Mouse (Mus musculus): ENCODE measurements around the gene Mrpl20.
A peak's percentile ranks its signal among the peaks of the same experiment; 100 is the strongest.

Gene Mrpl20

DNA sequence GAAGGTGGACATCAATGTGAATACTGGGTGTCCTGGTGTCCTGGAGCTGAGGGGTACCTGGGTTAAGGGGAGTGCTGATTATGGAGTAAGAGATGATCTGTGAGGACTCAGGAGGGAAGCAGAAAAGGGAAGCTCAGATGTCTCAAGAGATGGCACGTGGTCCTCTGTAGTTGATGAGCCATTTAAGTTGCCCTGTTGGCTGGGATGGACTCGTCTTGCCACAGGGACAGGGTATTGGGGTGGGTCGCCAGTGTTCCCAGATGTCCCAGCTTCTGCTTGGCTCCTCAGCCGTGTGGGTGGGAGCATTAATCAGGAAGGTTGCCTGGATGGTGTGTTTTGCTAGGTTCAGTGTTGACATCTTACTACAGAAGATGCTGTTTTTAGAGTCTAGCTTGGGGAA is 30.6 kb downstream of the Mrpl20 start:
- no peak for DNase-seq

DNA sequence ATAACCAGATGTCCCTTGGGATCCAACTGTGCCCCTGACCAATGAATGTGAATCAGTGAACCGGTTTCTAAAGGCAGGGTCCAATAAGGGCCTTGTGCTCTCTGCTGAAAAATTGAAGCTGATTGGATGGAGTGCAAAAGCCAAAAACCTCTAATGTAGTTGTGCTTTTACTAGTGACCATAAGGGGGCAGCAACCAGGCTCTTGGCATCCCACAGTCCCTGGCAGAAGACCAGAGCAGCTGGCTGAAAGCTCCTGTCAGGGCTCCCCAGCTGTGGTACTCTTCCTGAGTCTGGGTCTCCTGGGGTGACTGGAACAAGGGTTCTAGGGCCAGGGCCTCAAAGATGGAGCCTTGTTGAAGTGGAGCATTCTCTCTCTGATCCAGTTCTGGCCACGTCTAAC is 31.2 kb downstream of the Mrpl20 start:
- peak; percentile 73 to 88 for DNase-seq

DNA sequence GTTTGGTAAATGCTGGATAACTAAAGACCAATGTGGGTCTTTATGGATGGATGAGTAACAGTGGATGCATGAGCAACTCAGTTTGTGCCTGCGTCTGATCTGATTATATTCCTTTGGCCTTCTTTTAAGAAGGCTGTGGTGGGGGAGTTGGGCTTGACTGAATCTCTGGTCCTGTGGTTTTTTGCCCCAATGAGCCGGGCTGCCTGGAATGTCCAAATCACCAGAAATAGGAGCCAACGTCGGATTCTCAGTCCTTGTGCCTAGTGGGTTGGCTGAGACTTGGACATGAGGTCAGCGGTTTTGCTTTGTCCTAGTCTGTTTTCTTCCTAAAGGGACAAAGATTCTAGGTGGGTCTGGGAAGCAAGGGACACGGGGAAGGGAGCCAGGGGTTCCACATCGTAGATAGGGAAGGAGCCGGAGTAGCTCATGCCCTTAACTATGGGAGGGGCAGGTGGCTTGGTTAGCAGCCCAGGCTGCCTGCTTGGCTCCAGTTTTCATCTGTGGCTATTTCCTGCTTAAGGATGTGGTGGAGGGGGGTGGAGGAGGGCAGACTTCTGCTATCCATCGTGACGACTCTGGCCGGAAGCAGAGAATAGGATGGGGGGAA is 34.8 kb downstream of the Mrpl20 start:
- peak in 1 of 2 experiments; percentile 28 for DNase-seq

DNA sequence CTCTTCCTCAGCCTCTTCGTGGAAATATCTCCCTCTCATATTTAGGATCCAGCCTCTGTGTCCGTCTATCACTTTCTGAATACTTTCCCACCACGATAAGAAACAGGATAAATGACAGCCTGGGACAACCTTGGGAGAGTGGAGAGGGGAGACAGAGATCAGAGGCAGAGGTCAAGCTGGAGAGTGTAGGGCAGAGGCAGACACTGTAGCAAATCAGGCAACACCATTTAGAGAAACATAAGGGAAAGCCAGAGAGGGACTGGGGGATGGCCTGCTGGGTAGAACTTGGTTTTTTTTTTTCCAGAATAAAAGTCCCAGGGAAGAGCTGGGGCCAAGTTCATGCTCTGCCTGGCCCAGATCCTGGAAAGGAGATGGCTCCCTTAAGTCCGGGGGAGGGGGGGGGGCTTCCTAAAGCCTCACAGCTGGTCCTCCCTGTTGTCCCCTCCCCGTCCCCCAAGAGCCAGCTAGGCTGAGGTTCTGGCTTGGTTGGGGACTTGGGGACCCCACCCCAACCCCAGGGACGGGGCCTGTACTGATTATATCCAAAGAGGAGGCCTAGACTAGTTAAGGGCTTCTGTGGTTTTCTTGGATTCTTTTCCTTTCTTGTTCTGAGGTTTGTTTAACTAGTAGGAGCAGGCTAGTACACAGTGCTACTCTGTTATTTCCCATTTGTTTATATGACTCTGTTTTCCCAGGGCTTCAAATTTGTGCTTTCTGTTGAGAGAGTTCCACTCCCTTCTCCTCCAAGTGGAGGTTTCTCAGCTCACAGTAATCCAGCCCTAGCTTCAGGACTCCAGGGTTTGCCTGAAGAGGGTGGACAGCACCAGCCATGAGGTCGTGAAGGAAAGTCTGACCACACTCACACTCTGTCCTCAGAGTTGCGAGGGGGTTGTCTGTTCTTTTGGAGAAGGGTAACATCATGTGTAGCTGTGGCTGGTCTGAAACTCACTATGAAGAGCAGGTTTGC is 35.8 kb downstream of the Mrpl20 start:
- peak in 1 of 2 experiments; percentile 7 for DNase-seq

DNA sequence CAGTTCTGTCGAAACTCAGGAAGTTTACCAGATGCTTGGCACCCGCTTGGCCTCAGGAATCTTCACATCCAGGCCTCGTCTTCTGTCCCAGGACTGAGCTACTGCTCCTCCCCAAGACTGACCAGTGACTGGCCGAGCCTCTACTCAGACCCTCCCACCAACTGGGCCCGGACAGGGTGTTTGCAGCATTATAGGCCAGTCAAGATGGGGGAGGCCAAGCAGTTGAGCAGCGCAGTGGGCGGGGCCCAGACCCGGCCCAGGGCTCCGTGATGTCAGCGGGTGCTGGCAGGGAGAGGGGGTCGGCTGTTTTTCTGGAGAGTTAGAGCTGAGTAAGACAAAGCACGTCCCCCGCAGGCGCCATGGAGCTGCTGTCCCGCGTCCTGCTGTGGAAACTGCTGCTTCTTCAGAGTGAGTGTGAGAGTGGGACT is 36.8 kb downstream of the Mrpl20 start, which contains the start of gene Mxra8:
Mxra8 (plus strand) TSS at position 198 of the 428 bp plus-strand sequence.
- peak in 1 of 2 experiments; percentile 43 for DNase-seq

DNA sequence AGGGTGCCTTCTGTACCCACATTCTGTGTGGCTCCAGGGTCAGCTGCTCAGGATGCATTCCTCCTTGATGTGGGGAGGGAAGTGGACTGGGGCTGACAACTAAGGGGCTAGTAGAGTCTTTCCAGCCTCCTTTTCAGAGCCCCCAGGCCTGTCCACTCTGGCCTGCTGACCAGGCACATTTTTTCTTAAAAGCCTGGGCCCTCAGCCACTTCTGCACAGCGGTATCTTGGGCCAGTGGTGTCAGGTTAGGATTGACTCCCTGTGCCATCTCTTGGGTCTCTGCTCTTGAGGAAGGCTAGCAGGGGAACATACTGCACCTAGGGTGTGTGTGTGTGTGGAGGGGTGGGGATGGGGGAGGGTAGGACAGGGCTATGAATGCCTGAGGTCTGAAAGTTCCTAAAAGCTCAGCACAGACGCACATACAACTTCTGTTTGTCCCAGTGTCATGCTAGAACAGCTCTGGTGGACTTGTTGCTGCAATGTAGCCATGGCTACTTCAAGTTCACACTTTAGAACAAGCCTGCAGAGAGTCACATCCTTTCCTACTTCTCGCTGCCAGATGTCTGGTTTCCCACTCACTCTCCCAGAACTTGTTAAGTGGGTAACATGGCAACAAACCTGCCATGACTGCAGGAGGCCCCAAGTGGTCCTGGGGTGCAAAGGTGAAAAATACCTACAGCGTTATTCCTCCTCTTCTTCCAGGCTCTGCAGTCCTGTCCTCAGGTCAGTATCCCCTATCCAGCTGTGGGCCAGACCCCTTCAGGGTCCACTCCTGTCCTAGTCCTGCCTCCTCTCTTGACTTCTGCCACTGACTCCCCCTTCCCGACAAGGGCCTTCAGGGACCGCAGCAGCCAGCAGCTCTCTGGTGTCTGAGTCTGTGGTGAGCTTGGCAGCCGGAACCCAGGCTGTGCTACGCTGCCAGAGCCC is 37.7 kb downstream of the Mrpl20 start:
- DNase-seq, result no peak

DNA sequence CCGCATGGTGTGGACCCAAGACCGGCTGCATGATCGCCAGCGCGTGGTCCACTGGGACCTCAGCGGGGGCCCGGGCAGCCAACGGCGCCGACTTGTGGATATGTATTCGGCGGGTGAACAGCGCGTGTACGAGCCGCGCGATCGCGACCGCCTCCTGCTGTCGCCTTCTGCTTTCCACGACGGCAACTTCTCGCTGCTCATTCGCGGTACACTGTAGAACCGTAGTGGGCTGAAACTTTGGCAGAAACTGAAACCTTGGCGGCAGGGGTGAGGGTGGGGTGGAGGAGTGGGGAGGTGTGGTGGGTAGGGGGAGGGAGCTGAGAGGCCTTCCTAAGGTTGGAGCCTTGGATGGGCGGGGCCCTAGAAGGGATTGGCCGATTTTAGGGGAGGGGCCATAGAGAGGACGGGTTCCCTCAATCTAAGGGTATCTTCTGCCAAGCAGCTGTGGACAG is 38.4 kb downstream of the Mrpl20 start:
- peak in 1 of 2 experiments; percentile 53 for DNase-seq

DNA sequence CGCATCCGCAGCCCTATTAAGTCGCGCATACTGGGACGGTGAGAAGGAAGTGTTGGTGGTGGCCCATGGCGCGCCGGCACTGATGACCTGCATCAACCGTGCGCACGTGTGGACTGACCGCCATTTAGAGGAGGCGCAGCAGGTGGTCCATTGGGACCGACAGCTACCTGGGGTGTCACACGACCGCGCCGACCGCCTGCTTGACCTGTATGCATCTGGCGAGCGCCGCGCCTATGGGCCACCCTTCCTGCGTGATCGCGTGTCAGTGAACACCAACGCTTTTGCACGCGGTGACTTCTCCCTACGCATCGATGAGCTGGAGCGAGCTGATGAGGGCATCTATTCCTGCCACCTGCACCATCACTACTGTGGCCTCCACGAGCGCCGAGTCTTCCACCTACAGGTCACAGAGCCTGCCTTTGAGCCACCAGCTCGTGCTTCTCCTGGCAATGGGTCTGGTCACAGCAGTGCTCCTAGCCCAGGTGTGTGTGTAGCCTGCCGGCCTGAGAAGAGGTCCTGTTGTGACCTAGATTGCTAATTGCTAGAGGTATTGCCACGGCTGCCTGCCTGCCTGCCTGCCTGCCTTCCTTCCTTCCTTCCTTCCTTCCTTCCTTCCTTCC is 39.1 kb downstream of the Mrpl20 start:
- peak; percentile 50 to 66 for DNase-seq

DNA sequence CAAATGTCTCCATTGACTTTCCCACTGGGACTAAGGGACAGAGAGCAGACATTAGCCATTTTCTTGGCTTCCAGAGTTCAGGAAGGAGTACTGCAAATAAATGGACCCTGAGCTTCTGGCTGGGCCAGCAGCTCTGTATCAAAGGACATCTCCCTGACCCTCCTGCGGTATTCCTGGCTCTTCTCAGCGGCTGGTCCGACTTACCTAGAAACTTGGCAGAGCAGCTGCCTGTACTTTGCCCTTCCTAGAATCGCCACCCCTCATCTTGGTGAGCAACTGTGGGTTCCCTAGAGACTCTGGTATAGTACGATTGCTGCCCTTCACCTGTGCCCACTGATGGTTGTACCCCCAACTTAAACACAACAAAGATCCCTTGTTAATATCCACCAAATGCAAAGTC is 40.6 kb downstream of the Mrpl20 start:
- DNase-seq, result no peak

DNA sequence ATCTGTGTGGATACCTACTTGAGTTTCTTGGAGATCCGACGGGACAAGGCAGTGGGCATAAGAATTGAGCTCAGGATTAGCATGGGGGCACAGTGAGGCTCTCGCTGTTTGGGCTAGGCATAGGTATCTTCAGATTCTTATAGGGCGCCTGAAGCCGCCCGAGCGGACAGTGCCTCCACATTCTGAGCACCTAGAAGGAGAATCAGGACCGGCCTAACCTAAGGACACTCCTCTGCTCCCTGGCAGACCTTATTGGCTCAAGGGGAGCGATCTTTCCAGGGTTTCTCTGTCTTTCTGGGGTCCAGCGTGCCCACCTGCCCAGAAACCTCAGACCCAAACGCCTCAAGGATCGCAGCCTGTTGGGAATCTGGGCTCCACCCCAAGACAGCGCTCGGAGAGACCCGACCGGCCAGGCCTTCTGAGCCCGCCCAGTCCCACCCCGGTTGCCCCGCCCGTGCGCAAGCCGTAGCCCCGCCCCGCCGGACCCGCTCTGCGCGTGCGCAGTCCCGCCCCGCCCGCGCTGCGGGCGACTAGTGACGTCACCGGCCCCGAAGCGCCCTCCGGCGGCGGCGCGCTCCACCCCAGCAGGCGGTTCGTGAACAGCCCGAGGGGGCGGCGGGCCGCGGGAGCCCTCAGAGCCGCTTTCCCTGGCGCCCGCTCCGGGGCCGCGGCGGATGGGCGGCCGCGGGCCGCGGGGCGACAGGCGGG is 44.3 kb downstream of the Mrpl20 start, which contains the start of gene Dvl1:
Dvl1 (plus strand) TSS at position 532 of the 708 bp plus-strand sequence.
- peak; percentile 98 to 99 for DNase-seq

DNA sequence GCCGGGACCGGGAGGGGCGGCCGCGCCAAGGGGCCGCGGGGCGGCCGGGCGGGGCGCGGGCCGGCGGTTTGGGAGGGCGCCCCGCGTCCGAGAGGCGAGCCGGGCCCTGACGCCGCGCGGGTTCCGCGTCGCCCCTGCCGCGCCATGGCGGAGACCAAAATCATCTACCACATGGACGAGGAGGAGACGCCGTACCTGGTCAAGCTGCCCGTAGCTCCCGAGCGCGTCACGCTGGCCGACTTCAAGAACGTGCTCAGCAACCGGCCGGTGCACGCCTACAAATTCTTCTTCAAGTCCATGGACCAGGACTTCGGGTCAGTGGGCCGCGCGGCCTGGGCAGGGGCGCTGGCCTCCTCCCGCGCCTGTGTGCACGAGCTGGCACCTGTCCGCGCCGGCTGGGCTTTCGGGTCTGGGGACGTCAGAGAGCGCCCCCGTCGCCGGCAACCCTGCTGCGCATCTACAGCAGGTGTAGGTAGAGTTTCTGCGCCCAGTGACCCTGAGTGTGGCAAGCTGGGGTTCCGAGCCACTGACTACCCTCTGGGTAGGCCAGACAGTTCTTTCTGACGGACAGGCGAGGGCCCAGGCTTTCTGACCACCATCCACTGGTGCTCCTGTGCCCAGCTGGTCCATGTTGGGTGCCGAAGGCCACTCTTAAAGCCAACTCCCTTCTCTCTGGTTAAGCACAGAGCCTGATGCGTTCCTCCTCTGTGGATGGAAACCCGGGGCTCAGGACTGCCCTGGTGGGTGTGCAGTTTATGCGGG is 45.1 kb downstream of the Mrpl20 start:
- DNase-seq, result peak; percentile 66 to 71

DNA sequence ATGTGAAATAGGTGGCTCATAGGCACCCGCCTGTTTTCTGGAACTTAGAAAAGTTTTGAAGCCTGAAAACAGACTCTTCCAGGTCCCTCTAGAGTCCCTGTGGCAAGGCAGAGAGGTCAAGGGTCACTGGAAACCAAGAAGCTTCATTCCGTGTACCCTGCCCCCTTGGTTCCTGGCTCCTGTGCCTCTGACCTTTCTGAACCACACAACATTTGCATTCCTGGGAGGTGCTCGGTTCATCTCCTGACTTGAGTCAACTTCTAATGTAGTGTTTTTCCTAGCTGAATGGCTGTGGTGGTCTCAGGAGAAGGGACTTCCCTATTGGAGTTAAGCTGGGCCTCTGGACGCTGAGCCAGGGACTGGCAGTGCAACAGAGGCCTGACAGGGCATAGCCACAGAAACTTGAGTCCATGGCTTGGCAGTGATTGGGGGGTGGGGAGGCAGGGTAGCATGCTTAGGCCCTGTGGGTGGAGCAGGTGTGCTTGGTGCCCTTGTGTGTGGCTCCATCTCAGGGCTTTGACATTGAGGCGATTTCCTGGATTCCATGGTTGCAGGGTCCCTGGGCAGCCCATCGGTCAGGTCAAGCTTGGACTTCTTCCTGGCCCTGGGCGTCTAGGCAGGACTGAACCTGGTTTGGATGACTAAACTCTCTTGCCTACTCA is 45.9 kb downstream of the Mrpl20 start:
- no peak for DNase-seq

DNA sequence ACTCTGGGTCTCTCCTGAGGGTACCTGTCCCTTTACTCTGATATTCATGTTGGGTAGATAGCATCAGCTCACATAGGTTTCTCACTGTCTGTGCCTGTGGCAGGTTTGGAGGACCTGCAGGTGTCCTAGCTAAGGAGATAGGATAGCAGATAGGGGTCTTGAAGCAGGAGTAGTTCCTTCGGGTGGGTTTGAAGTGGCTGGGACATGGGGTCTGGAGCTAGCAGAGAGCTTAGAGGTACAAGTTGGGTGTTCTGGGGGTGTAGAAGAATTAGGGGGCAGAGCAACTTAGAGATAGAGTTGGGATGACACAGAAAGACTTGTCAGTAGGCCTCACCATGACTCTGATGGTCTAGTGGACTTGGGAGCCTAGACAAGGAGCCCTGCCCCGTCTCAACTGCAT is 46.7 kb downstream of the Mrpl20 start:
- DNase-seq, result no peak

DNA sequence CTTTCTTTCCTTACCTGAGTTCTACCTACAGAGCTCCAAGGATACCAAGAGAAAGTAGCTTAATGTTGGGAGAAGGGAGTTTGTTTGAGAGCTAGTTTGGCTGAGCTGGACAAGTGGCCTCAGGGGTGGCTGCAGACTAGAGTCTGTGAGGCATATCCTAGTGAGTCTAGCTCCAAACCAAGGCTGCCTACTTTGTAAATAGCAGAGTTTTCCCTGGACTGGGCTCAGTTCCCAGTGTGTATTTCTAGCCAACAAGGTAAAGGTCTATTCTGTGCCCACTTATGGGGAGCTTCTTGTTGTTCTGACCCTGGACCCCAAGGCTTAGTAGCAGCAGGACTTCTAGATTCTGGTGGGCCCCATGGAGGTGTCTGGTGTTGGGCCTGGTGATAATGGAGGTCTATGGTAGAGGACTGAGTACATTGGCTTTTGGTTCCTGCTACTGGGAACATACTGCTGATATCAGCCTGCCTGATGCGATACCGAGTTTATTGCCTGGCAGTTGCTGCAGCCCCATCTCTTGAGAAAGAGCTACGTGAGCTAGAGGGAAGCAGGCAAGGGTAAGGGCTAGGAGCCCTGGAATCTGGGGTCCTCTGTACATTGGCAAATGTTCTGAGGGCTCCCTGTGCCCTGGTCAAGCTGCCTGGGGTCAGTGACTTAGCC is 47.2 kb downstream of the Mrpl20 start:
- no peak for DNase-seq

DNA sequence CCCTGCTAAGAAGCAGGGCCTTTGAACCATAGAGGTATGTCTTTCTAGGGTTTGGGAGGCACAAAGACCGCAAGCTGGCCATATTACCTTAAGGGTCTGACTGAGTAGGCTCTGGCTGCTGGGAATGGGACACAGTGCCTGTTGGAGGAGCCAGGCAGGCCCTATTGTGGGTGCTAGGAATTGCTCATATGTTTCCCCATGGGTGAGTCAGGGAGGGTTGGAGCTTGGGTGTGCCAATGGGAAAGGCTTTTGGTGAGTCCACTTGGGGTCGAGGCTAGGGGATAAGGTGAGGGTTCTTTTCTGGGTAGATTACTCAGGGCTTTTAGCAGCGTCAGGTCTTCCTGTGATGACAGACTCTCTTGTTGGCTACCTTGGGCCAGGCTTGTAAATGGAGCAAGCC is 48.7 kb downstream of the Mrpl20 start:
- no peak for DNase-seq

DNA sequence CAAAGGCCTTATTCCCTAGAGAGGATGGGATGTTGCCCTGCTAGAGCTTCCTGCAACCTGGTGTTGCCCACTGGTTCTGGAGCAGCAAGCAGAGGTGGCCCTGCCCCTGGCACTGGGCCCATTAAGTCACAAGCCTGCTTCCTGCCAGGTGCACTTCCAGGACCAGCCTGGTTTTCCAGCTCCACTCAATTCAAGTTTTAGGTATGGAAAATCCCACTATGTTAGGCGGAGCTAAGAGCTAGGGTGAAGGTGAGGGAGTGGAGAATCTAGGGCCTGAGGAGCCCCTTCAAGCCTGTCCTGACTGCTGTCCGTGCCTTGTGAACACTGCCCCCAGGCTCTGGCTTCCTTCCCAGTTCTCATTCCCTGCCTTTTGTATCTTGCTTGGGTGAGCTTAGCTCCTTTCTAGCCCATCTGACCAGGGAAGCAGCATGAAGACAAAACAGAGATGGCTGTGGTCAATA is 49.3 kb downstream of the Mrpl20 start:
- DNase-seq, result peak; percentile 77 to 79

DNA sequence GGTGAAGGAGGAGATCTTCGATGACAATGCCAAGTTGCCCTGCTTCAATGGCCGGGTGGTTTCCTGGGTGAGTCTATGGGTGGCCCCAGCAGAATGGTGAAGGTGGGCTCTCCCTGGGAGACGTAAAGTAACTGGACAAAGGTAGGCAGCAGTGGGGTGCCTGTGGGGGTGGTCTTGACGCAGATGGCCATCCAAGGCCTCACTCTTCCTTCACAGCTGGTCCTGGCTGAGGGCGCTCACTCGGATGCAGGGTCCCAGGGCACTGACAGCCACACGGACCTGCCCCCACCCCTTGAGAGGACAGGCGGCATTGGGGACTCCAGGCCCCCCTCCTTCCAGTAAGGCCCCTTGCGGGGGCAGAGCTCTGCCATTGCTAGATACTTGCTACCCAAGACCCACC is 50.7 kb downstream of the Mrpl20 start:
- DNase-seq, result no peak

DNA sequence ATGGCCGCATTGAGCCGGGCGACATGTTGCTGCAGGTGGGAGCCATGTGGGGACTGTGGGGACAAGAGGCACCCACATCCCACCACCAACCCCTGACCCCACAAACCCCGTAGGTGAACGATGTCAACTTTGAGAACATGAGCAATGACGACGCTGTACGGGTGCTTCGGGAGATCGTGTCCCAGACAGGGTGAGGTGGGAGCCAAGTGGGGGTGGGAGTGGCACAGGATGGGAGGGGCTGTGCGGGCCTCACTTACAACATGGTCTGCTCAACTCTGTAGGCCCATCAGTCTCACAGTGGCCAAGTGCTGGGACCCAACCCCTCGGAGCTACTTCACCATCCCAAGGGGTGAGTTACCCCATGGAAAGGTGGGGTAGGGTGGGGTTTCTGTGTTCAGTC is 52.3 kb downstream of the Mrpl20 start:
- no peak for DNase-seq

DNA sequence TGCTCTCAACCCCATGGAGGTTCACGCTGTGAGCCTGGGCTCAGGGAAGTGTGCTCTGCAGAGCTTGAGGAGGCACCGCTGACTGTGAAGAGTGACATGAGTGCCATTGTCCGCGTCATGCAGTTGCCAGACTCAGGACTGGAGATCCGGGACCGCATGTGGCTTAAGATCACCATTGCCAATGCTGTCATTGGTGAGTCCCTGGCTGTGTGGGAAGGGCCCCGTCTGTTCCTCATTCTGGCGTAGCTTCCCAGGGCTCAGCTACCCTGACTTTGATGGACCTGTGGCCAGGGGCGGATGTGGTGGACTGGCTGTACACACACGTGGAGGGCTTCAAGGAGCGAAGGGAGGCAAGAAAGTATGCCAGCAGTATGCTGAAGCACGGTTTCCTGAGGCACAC is 53.4 kb downstream of the Mrpl20 start:
- DNase-seq, result no peak

Data from cerebellum, postnatal 14 days (tissue).